Mouse (Mus musculus) liver, embryonic 15.5 days (tissue): ENCODE data around the gene Taf1. TPM values are rescaled to one million over a fixed set of nuclear protein-coding genes. Genes with fewer than 3 reads are reported as not detected.

Source experiments
- ATAC-seq: fragments of 200-750 bp; cut with Nextera tagmentation; 2 replicates; pipeline ENCODE4 v1.8.0; 2017; ENCODE audit warnings: moderate number of reproducible peaks, mild to moderate bottlenecking, moderate library complexity; ENCODE audit not compliant: insufficient read depth
- H3K27ac ChIP-seq: fragments of 300-500 bp; sonication (generic); replicated peaks from 2 replicates; pipeline ENCODE4 v1.5.1; 2015; ENCODE audit warnings: mild to moderate bottlenecking, inconsistent platforms
- H3K27me3 ChIP-seq: fragments of 300-500 bp; sonication (generic); 2 replicates; pipeline ENCODE4 v1.6.1; 2015; ENCODE audit warnings: mild to moderate bottlenecking, inconsistent platforms
- H3K36me3 ChIP-seq: fragments of 300-500 bp; sonication (generic); replicated peaks from 2 replicates; pipeline ENCODE4 v1.6.1; 2015; ENCODE audit warnings: moderate library complexity, mild to moderate bottlenecking, inconsistent platforms
- H3K4me1 ChIP-seq: fragments of 300-500 bp; sonication (generic); replicated peaks from 2 replicates; pipeline ENCODE4 v1.6.1; 2015; ENCODE audit warnings: inconsistent platforms
- H3K4me2 ChIP-seq: fragments of 300-500 bp; sonication (generic); 2 replicates; pipeline ENCODE4 v1.6.1; 2015; ENCODE audit warnings: moderate library complexity, mild to moderate bottlenecking, inconsistent platforms
- H3K4me3 ChIP-seq: fragments of 300-500 bp; sonication (generic); replicated peaks from 2 replicates; pipeline ENCODE4 v1.5.1; 2015; ENCODE audit warnings: mild to moderate bottlenecking, inconsistent platforms
- H3K9ac ChIP-seq: fragments of 300-500 bp; sonication (generic); 2 replicates; pipeline ENCODE4 v1.6.1; 2015; ENCODE audit warnings: moderate library complexity, mild to moderate bottlenecking, inconsistent platforms
- H3K9me3 ChIP-seq: fragments of 300-500 bp; sonication (generic); replicated peaks from 2 replicates; pipeline ENCODE4 v1.6.1; 2016; ENCODE audit warnings: inconsistent platforms
- WGBS: fragments of 180-500 bp; shearing (Covaris S2); methylation state at CpG from one replicate; pipeline ENCODE4 v1.1.7; 2015; ENCODE audit warnings: mixed read lengths; ENCODE audit not compliant: insufficient replicate concordance; 5-methylcytosine and 5-hydroxymethylcytosine counted together
- polyA plus RNA-seq: library from polyadenylated mRNA; unstranded; fragments of >200 nt; fragmentation: Nextera tagmentation; extraction: Ambion mirVana; gene quantifications from 2 replicates; pipeline ENCODE4 v1.2.1, GENCODE M21; 2015

Gene Taf1
- polyA plus RNA-seq, 1 experiment from 2014 or later: 5.6 TPM

- Histone ChIP-seq H3K9me3 (no peaks in the 10 kb centered on the region), H3K4me3 (no peak overlapping the region), H3K9ac (no peak overlapping the region), H3K27me3 (no peaks in the 10 kb centered on the region), H3K4me2 (no peak overlapping the region), H3K4me1 (no peaks in the 10 kb centered on the region), H3K36me3 (no peaks in the 10 kb centered on the region), H3K27ac (no peak overlapping the region)
- no peak for ATAC-seq
- 34% methylated on average over 3 of the region's 3 CpGs for WGBS
These were observed 90.0 kb downstream of the Taf1 start for GRCm38 (mm10) chrX:101622539-101622938.

GRCm38 (mm10) chrX:101636821-101637525, 104.4 kb downstream of the Taf1 start:
- no peaks in the 10 kb centered on the region for H3K36me3 ChIP-seq
- H3K27me3 ChIP-seq: no peaks in the 10 kb centered on the region
- 48% methylated on average over 9 of the region's 9 CpGs for WGBS
- H3K9me3 ChIP-seq: no peaks in the 10 kb centered on the region
- H3K4me1 ChIP-seq: no peaks in the 10 kb centered on the region
- H3K9ac ChIP-seq: no peak overlapping the region
- H3K4me2 ChIP-seq: no peak overlapping the region
- no peak for ATAC-seq
- no peak overlapping the region for H3K4me3 ChIP-seq
- H3K27ac ChIP-seq: no peak overlapping the region

- Histone ChIP-seq H3K4me3 (peak overlapping the region; percentile 77), H3K27me3 (no peaks in the 10 kb centered on the region), H3K36me3 (peaks cover 7% of the 10 kb centered on the region), H3K4me2 (peak overlapping the region; percentile 52), H3K27ac (0 out of 2 replicates have a peak overlapping the region, but pooled peaks have one; percentile 86), H3K9me3 (no peaks in the 10 kb centered on the region), H3K4me1 (peaks cover 4% of the 10 kb centered on the region; the same call in 1 of the 2 replicates), H3K9ac (no peak overlapping the region)
- WGBS: 27% methylated on average over 3 of the region's 3 CpGs
- ATAC-seq: no peak
These were observed 106.3 kb downstream of the Taf1 start for GRCm38 (mm10) chrX:101638856-101639255.

GRCm38 (mm10) chrX:101639306-101639705, 106.8 kb downstream of the Taf1 start:
- Histone ChIP-seq H3K4me1 (peaks cover 4% of the 10 kb centered on the region; the same call in 1 of the 2 replicates), H3K27me3 (no peaks in the 10 kb centered on the region), H3K9me3 (no peaks in the 10 kb centered on the region), H3K4me3 (peak overlapping the region; percentile 77), H3K4me2 (peak overlapping the region; percentile 52), H3K36me3 (peaks cover 11% of the 10 kb centered on the region), H3K27ac (peak overlapping the region; percentile 86), H3K9ac (peak overlapping the region; percentile 56)
- 14% methylated on average over 13 of the region's 13 CpGs for WGBS
- ATAC-seq: no peak

- 12% methylated on average over 24 of the region's 24 CpGs for WGBS
- peak within 1 kb of the TSS; percentile 86 for H3K27ac ChIP-seq
These were observed 107.2 kb downstream of the Taf1 start, which contains the start of gene Ogt for GRCm38 (mm10) chrX:101639741-101640166. Gene Ogt (plus strand): TSS chrX:101640060.

GRCm38 (mm10) chrX:101640194-101641160, 107.9 kb downstream of the Taf1 start:
- Histone ChIP-seq H3K4me3 (peak overlapping the region; percentile 77), H3K36me3 (peaks cover 16% of the 10 kb centered on the region), H3K4me2 (peak overlapping the region; percentile 64), H3K4me1 (peaks cover 10% of the 10 kb centered on the region), H3K27me3 (no peaks in the 10 kb centered on the region), H3K9me3 (no peaks in the 10 kb centered on the region), H3K9ac (peak overlapping the region; percentile 79), H3K27ac (peak overlapping the region; percentile 86)
- 9% methylated on average over 45 of the region's 45 CpGs for WGBS
- peak; percentile 80 for ATAC-seq

More at GRCm38 (mm10) chrX:101639741-101640166, 107.2 kb downstream of the Taf1 start, which contains the start of gene Ogt:
- Histone ChIP-seq H3K4me2 (peak within 1 kb of the TSS; percentile 64), H3K9ac (peak within 1 kb of the TSS; percentile 79), H3K4me3 (peak within 1 kb of the TSS; percentile 77), H3K27me3 (no peaks in the 10 kb centered on the region), H3K4me1 (peaks cover 6% of the 10 kb centered on the region; the same call in 1 of the 2 replicates), H3K9me3 (no peaks in the 10 kb centered on the region), H3K36me3 (peaks cover 12% of the 10 kb centered on the region)
- ATAC-seq: peak; percentile 90

- peak overlapping the region; percentile 79 for H3K9ac ChIP-seq
- H3K4me1 ChIP-seq: peaks cover 12% of the 10 kb centered on the region
- H3K4me3 ChIP-seq: peak overlapping the region; percentile 77
- peaks cover 19% of the 10 kb centered on the region for H3K36me3 ChIP-seq
- H3K27me3 ChIP-seq: no peaks in the 10 kb centered on the region
- H3K9me3 ChIP-seq: no peaks in the 10 kb centered on the region
- peak overlapping the region; percentile 64 for H3K4me2 ChIP-seq
- no peak for ATAC-seq
- peak overlapping the region; percentile 86; the same call in 1 of the 2 replicates for H3K27ac ChIP-seq
- WGBS: 10% methylated on average over 6 of the region's 6 CpGs
These were observed 108.6 kb downstream of the Taf1 start for GRCm38 (mm10) chrX:101641161-101641530.

- no peaks in the 10 kb centered on the region for H3K27me3 ChIP-seq
- no peak for ATAC-seq
These were observed 109.6 kb downstream of the Taf1 start for GRCm38 (mm10) chrX:101642091-101642490.

GRCm38 (mm10) chrX:101645286-101645685, 112.8 kb downstream of the Taf1 start:
- Histone ChIP-seq H3K4me3 (no peak overlapping the region), H3K4me1 (peaks cover 25% of the 10 kb centered on the region), H3K9me3 (no peaks in the 10 kb centered on the region), H3K27me3 (no peaks in the 10 kb centered on the region), H3K36me3 (peaks cover 37% of the 10 kb centered on the region), H3K9ac (no peak overlapping the region), H3K4me2 (peak overlapping the region; percentile 4; the same call in 1 of the 2 replicates), H3K27ac (no peak overlapping the region)
- no peak for ATAC-seq
- 46% methylated on average over 2 of the region's 2 CpGs for WGBS

More at GRCm38 (mm10) chrX:101642091-101642490, 109.6 kb downstream of the Taf1 start:
- Histone ChIP-seq H3K9me3 (no peaks in the 10 kb centered on the region), H3K4me2 (peak overlapping the region; percentile 64), H3K4me1 (peaks cover 20% of the 10 kb centered on the region), H3K27ac (no peak overlapping the region), H3K4me3 (peak overlapping the region; percentile 77), H3K9ac (peak overlapping the region; percentile 15; the same call in 1 of the 2 replicates), H3K36me3 (peaks cover 26% of the 10 kb centered on the region)
- 9% methylated on average over 5 of the region's 5 CpGs for WGBS

- Histone ChIP-seq H3K27ac (no peak overlapping the region), H3K4me3 (no peak overlapping the region), H3K9me3 (no peaks in the 10 kb centered on the region), H3K4me2 (no peak overlapping the region), H3K36me3 (peaks cover 50% of the 10 kb centered on the region), H3K9ac (no peak overlapping the region), H3K4me1 (peaks cover 25% of the 10 kb centered on the region), H3K27me3 (no peaks in the 10 kb centered on the region)
- WGBS: 38% methylated on average over 5 of the region's 5 CpGs
- ATAC-seq: peak; percentile 81
These were observed 114.1 kb downstream of the Taf1 start for GRCm38 (mm10) chrX:101646621-101647020.
